10 mouse cellular contexts compared by ENCODE assay signal in genomic region chr13:37451471-37451870, GRCm38 (mm10).
A peak's percentile ranks its signal among the peaks of the same experiment; 100 is the strongest.
DNase-seq lines count a peak whose midpoint lies in the region; ATAC-seq and TF ChIP-seq lines count a peak whose summit lies in the region.
"Had no signal": no experiment of that assay in that cellular context is flagged by ENCODE, and none has a peak within 500 bp of the region (broad histone marks: within the 10 kb centered on the region; RNA-seq: fewer than 3 reads in every experiment).

No protein-coding gene starts in this region.

- H3K36me3 ChIP-seq in stomach, embryonic 15.5 days, result no peaks in the 10 kb centered on the region

- TF ChIP-seq POLR2A in cerebellum, adult 2 months (IDR thresholded peaks at IDR 0.05; ENCODE audit: borderline replicate concordance, insufficient read depth, low read length), result no peak

- H3K27ac ChIP-seq in stomach, embryonic 15.5 days, result peak overlapping the region; percentile 89; the same call in 1 of the 2 replicates
- H3K27ac ChIP-seq in cerebellum, adult 2 months (ENCODE audit: insufficient read depth, low read length), result no peak overlapping the region
- H3K27ac ChIP-seq: liver, embryonic 14.5 days had no signal

- TF ChIP-seq CTCF in cerebellum, adult 2 months (IDR thresholded peaks at IDR 0.05; ENCODE audit: borderline replicate concordance, insufficient read depth, low read depth, low read length), result no peak

- H3K9me3 ChIP-seq in stomach, embryonic 15.5 days, result no peaks in the 10 kb centered on the region

- 55% methylated on average over 3 of the region's 3 CpGs for WGBS in stomach, embryonic 15.5 days
- 59% methylated on average over 3 of the region's 3 CpGs for WGBS in cerebellum, adult 2 months

- peak; percentile 31 to 51 for DNase-seq in adrenal gland, adult (ENCODE audit: inconsistent age in 2 of 2, low spot score in 1 of 2)
- no peak for DNase-seq in adrenal gland, postnatal 4 days (ENCODE audit: low spot score in 2 of 2)
- DNase-seq in right cerebral cortex, adult 2 months (ENCODE audit: low spot score in 2 of 2), result peak; percentile 28 to 55
- DNase-seq in right cerebral cortex, postnatal 36 days (ENCODE audit: low spot score in 2 of 2), result no peak
- DNase-seq in kidney, postnatal 25 days, result peak; percentile 49 to 69
- no peak for DNase-seq in testis, postnatal 14 days (ENCODE audit: low spot score)
- no peak for DNase-seq in cerebellum, adult 2 months
- DNase-seq: thymus, adult 18-20 months had no signal

- H3K4me2 ChIP-seq in stomach, embryonic 15.5 days, result 0 out of 2 replicates have a peak overlapping the region, but pooled peaks have one; percentile 64

- H3K4me1 ChIP-seq in stomach, embryonic 15.5 days, result peaks cover 37% of the 10 kb centered on the region
- peaks cover 3% of the 10 kb centered on the region; the same call in 1 of the 2 replicates for H3K4me1 ChIP-seq in cerebellum, adult 2 months (ENCODE audit: control insufficient read depth, insufficient read depth, low read length)

- H3K4me3 ChIP-seq in stomach, embryonic 15.5 days (replicated peaks), result no peak overlapping the region
- no peak overlapping the region for H3K4me3 ChIP-seq in cerebellum, adult 2 months (replicated peaks; ENCODE audit: insufficient read depth, low read depth, low read length)

- no peak overlapping the region for H3K9ac ChIP-seq in stomach, embryonic 15.5 days
- H3K9ac ChIP-seq: liver, embryonic 14.5 days had no signal

- H3K27me3 ChIP-seq in stomach, embryonic 15.5 days (replicated peaks), result no peaks in the 10 kb centered on the region
- no peaks in the 10 kb centered on the region for H3K27me3 ChIP-seq in cerebellum, adult 2 months (ENCODE audit: control insufficient read depth, insufficient read depth, low read length)

- ATAC-seq in stomach, embryonic 15.5 days (ENCODE audit: insufficient read depth, low FRiP score, low read depth), result no peak

Comparison
In these comparisons a context has a peak if more than half of its experiments do, and no peak if none do; other contexts are left out.
1. DNase-seq: peak in adrenal gland, adult (2 of 2), right cerebral cortex, adult 2 months (2 of 2) and kidney, postnatal 25 days (2 of 2); none in adrenal gland, postnatal 4 days (0 of 2), right cerebral cortex, postnatal 36 days (0 of 2), testis, postnatal 14 days (single experiment) and cerebellum, adult 2 months (0 of 2).